Mouse (Mus musculus): ENCODE data around the gene Mrpl14.

Mrpl14 gene

GRCm38 (mm10) chr17:45708179-45708578 is 22.1 kb downstream of the Mrpl14 start:
- in situ Hi-C loops (cut with MboI; ENCODE audit: low pct_unique_long_range_greater_than_20kb in 1 of 2, low sequenced_read_pairs in 2 of 2, unreplicated experiment in 1 of 2) = no loop called here

- in situ Hi-C loops (cut with MboI; ENCODE audit: low pct_unique_long_range_greater_than_20kb in 1 of 2, low sequenced_read_pairs in 2 of 2, unreplicated experiment in 1 of 2) = no loop called here
These were observed 23.7 kb downstream of the Mrpl14 start for GRCm38 (mm10) chr17:45709829-45710228.

GRCm38 (mm10) chr17:45710407-45710806 is 24.3 kb downstream of the Mrpl14 start:
- in situ Hi-C loops (cut with MboI; ENCODE audit: low pct_unique_long_range_greater_than_20kb in 1 of 2, low sequenced_read_pairs in 2 of 2, unreplicated experiment in 1 of 2) = no loop called here

GRCm38 (mm10) chr17:45711525-45711924 is 25.4 kb downstream of the Mrpl14 start:
- in situ Hi-C loops (cut with MboI; ENCODE audit: low pct_unique_long_range_greater_than_20kb in 1 of 2, low sequenced_read_pairs in 2 of 2, unreplicated experiment in 1 of 2) = no loop called here

DNA sequence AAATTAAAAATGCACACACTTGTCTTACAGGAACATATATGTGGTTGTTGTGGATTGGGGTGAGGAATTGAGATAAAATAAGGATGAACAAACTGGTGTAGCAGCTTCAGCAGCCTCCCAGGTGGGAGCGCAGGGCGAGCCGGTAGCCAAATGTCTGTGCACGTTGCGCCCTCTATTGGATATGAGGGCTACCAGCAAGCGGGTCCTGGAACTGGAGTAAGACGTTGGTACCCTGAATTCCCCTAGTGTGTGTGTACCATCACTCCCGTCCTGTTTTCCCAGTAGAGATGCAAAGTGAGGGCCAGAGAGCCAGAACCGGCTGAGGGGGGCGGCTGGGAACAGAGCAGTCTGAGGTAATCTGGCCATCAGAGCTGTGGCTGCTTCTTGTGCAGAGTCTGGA is 32.2 kb downstream of the Mrpl14 start:
- in situ Hi-C loops (cut with MboI; ENCODE audit: low pct_unique_long_range_greater_than_20kb in 1 of 2, low sequenced_read_pairs in 2 of 2, unreplicated experiment in 1 of 2) = no loop called here

DNA sequence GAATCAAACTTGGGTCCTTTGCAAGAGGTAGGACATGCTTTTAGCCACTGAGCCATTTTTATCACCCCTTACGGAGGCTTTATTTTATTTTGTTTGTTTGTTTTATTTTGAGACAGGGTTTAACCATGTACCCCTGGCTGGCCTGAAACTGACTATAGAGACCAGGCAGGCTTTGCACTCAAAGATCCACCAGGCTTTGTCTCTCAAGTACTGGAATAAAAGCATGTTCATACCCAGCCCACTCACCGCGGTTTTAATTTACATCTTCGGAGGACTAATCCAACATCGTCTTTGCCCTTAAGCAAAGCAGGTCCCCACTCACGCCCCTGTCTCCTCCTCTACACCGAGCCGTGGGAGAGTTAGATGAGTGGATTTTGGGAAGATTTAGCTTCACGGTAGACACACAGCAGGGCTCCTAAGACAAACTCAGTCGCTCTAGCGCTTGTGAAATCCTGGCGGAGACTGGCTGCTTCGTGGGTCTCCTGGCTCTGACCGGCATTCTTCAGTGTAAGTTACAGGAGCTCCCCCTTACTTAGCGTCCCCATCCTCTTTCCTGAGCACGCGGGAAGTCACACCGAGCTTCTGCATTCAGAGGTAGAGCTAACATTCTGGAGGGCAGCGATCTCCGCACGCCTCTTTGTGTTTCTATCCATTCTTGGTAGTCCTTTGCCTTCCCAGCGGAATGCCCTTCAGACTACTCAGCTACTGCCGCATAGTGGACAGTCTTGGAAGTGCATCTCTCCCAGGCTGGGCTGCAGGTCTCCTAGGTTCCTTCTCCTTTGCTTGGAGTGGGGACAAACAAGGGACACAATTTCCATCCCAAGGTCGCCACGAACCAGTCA is 37.8 kb downstream of the Mrpl14 start:
- in situ Hi-C loops (cut with MboI; ENCODE audit: low pct_unique_long_range_greater_than_20kb in 1 of 2, low sequenced_read_pairs in 2 of 2, unreplicated experiment in 1 of 2) = loop anchor here in 1 of 2 experiments (5.0 kb wide), 1 partner anchor 52 kb away; no protein-coding TSS in a partner anchor

GRCm38 (mm10) chr17:45724574-45724921 is 38.4 kb downstream of the Mrpl14 start:
- in situ Hi-C loops (cut with MboI; ENCODE audit: low pct_unique_long_range_greater_than_20kb in 1 of 2, low sequenced_read_pairs in 2 of 2, unreplicated experiment in 1 of 2) = loop anchor here in 1 of 2 experiments (5.0 kb wide), 1 partner anchor 52 kb away; no protein-coding TSS in a partner anchor

- in situ Hi-C loops (cut with MboI; ENCODE audit: low pct_unique_long_range_greater_than_20kb in 1 of 2, low sequenced_read_pairs in 2 of 2, unreplicated experiment in 1 of 2) = loop anchor here in 1 of 2 experiments (25.0 kb wide), 1 partner anchor 311 kb away; the partner anchor contains the start of gene Vegfa
These were observed 40.1 kb downstream of the Mrpl14 start for GRCm38 (mm10) chr17:45726249-45726648.

- in situ Hi-C loops (cut with MboI; ENCODE audit: low pct_unique_long_range_greater_than_20kb in 1 of 2, low sequenced_read_pairs in 2 of 2, unreplicated experiment in 1 of 2) = loop anchor here in 1 of 2 experiments (25.0 kb wide), 1 partner anchor 310 kb away; the partner anchor contains the start of gene Vegfa
These were observed 41.4 kb downstream of the Mrpl14 start for GRCm38 (mm10) chr17:45727481-45727880.

- in situ Hi-C loops (cut with MboI; ENCODE audit: low pct_unique_long_range_greater_than_20kb in 1 of 2, low sequenced_read_pairs in 2 of 2, unreplicated experiment in 1 of 2) = loop anchor here in 1 of 2 experiments (25.0 kb wide), 1 partner anchor 309 kb away; the partner anchor contains the start of gene Vegfa
These were observed 42.0 kb downstream of the Mrpl14 start for GRCm38 (mm10) chr17:45727983-45728723.

GRCm38 (mm10) chr17:45729387-45729786 is 43.3 kb downstream of the Mrpl14 start:
- in situ Hi-C loops (cut with MboI; ENCODE audit: low pct_unique_long_range_greater_than_20kb in 1 of 2, low sequenced_read_pairs in 2 of 2, unreplicated experiment in 1 of 2) = loop anchor here in 1 of 2 experiments (25.0 kb wide), 1 partner anchor 308 kb away; the partner anchor contains the start of gene Vegfa

DNA sequence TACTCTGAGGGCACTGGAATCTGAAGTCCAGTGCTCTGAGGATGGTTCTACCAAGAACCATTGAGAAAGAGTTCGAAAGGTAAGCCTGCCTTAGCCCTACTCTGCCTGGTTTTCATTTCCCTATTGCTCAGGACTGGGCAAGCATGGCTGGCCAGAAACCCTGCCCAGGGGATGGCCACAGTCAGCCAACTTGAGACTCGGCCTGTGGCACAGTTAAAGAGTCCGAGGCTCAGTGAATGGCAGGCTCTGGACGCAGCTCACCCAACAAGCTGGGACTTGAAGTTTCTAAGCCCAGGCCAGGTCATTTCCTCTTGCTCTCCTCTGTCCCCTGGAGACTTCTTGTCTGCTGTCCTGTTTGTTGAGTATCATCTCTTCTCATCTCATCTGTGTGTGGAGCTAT is 44.6 kb downstream of the Mrpl14 start:
- in situ Hi-C loops (cut with MboI; ENCODE audit: low pct_unique_long_range_greater_than_20kb in 1 of 2, low sequenced_read_pairs in 2 of 2, unreplicated experiment in 1 of 2) = loop anchor here (5.0 to 25.0 kb wide), 4 partner anchors 104 to 404 kb away; partner anchors contain the start of gene Vegfa (in 1 of the 2)

DNA sequence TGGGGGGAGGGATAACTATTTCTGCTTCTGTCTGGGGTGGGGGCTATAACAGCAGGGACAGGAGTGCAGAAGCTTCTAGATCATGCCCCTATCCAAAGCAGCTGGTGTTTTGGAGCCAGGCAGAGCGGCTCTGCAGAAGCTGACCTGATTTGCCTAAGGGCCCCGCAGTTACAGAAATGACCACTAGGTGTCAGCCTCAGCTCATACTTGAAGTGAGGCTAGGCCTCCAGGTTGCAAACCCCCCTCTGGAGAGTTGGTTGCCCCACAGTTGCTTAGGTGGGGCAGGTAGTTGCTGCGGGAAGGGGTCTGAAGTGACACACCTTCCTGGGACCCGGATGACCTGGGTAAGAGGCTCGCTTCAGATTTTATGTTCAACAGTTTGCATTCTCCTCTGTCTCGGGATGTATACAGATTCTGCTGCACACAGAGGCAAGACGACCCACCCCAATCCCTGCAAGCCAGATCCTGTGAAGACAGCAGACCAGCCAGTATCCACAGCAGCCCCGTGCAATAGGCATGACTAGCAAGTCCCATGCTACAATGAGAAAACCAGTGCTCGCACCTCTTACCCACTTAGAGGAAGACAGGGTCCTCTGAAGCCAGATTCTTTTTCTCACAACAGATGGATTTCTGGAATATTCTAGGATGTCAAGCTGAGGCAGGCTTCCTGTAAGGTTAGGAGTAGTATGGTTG is 45.2 kb downstream of the Mrpl14 start:
- in situ Hi-C loops (cut with MboI; ENCODE audit: low pct_unique_long_range_greater_than_20kb in 1 of 2, low sequenced_read_pairs in 2 of 2, unreplicated experiment in 1 of 2) = loop anchor here (5.0 to 25.0 kb wide), 4 partner anchors 103 to 403 kb away; partner anchors contain the start of gene Vegfa (in 1 of the 2)

DNA sequence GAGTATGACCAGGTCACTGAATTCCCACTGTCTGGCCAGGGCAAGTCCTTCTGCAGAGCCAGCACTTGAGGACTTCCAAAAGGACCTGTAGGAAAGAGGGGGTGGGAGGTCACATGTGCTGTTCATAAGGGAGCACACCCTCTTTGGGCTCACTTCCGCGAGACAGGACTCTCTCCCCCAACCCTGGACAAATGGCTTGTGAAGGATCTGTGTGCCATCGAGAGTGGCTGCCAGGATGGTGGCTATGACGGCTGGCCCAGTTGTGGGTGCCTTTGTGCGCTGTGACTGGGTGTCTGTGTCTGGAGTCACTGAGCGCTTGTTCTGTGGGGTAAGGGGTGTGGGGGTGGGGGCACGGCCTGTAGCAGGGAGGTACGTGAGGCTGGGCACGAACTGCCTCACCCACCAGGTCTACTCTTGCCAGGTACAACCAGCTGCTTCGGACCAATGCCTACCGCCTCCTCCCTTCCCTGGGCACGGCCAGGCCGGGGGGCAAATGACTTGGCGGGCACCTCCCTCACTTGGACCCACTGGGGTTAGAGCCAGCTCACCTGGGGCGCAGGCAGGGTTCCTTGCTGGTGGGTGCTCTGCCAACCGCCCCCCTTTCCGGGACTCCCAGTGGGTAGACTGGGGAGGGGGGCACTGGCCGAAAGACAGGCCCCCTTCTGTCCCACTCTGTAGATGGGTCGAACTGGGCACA is 47.1 kb downstream of the Mrpl14 start:
- in situ Hi-C loops (cut with MboI; ENCODE audit: low pct_unique_long_range_greater_than_20kb in 1 of 2, low sequenced_read_pairs in 2 of 2, unreplicated experiment in 1 of 2) = loop anchor here (5.0 to 25.0 kb wide), 4 partner anchors 102 to 402 kb away; partner anchors contain the start of gene Vegfa (in 1 of the 2)

DNA sequence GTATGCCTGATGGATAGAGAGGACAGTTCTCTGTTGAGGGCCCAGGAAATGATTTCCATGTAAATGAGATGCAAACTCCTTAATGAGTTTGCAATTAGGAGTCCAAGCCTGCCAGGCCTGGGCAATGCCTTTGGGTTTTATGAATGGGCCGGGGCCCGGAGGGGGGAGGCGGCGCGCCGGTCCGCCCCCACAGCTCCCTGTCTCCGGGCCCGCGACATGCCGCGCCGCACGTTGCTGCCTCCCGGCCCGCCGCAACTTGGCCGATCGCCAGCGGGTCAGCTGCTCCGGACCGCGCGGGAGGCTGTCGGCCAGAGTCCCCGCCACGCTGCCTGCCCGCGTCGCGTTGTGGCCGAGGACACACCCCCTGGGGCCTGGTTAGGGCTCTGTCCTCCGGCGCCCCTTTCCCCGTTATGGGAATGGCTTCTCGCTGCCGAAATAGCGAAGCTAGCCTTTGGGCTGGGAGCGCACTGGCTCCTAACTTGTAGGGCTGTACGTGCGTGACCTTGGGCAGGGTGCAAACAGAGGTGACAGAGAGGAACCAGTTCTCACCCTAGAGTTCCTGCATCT is 47.7 kb downstream of the Mrpl14 start, which contains the start of gene 1600014C23Rik:
Gene 1600014C23Rik (minus strand): TSS at position 110 of the 567 bp plus-strand sequence.
- in situ Hi-C loops (cut with MboI; ENCODE audit: low pct_unique_long_range_greater_than_20kb in 1 of 2, low sequenced_read_pairs in 2 of 2, unreplicated experiment in 1 of 2) = loop anchor here (5.0 to 25.0 kb wide), 4 partner anchors 101 to 401 kb away; partner anchors contain the start of gene Vegfa (in 1 of the 2)

- in situ Hi-C loops (cut with MboI; ENCODE audit: low pct_unique_long_range_greater_than_20kb in 1 of 2, low sequenced_read_pairs in 2 of 2, unreplicated experiment in 1 of 2) = loop anchor here (5.0 to 25.0 kb wide), 4 partner anchors 100 to 400 kb away; partner anchors contain the start of gene Vegfa (in 1 of the 2)
These were observed 48.2 kb downstream of the Mrpl14 start for GRCm38 (mm10) chr17:45734333-45734732.

DNA sequence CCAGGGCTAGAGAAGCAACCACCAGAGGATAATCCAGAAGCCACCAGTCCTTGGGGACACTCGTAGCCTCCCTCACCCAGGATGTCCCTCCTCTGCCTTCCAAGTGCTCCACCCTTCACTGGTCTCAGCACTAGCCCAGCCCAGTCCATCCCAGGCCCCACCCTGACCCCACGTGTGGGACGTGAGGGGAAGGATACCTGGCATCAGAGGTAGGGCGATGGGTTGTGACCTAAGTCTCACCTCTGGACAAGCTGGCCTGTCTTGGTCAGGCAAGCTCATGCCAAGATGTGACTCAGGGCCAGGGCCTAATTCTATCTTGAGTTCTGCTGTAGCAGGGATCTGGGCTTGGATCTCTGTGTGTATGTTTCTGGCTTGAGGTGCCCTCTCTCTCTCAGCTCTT is 48.8 kb downstream of the Mrpl14 start:
- in situ Hi-C loops (cut with MboI; ENCODE audit: low pct_unique_long_range_greater_than_20kb in 1 of 2, low sequenced_read_pairs in 2 of 2, unreplicated experiment in 1 of 2) = loop anchor here (5.0 to 25.0 kb wide), 4 partner anchors 100 to 400 kb away; partner anchors contain the start of gene Vegfa (in 1 of the 2)
